ENCODE assay signal across 14 mouse cellular contexts in genomic region chr10:21252800-21253199, GRCm38 (mm10). TPM values are rescaled to one million over a fixed set of nuclear protein-coding genes. Genes with fewer than 3 reads are reported as not detected.
DNase-seq lines count a peak whose midpoint lies in the region; ATAC-seq and TF ChIP-seq lines count a peak whose summit lies in the region.
"Had no signal": no experiment of that assay in that cellular context is flagged by ENCODE, and none has a peak within 500 bp of the region (broad histone marks: within the 10 kb centered on the region; RNA-seq: fewer than 3 reads in every experiment).

No protein-coding gene starts in this region.

- intact Hi-C loops in left cerebral cortex, postnatal 10 days (cut with DNase I), result no loop called here

- TF ChIP-seq CTCF in kidney, adult 2 months (conservative IDR thresholded peaks at IDR 0.05; ENCODE audit: insufficient read depth, insufficient read length, low read depth, low read length), result 0 out of 2 replicates have a peak, but pooled peaks have one; percentile 19

- no peaks in the 10 kb centered on the region for H3K9me3 ChIP-seq in forebrain, embryonic 14.5 days (replicated peaks; ENCODE audit: control insufficient read depth, low read length)
- H3K9me3 ChIP-seq: hindbrain, embryonic 15.5 days; midbrain, embryonic 15.5 days had no signal

- no peaks in the 10 kb centered on the region for H3K27me3 ChIP-seq in kidney, adult 2 months (replicated peaks; ENCODE audit: control insufficient read depth, insufficient read depth, low read length)
- no peaks in the 10 kb centered on the region for H3K27me3 ChIP-seq in forebrain, embryonic 14.5 days (replicated peaks; ENCODE audit: control insufficient read depth, insufficient read depth, low read length)
- H3K27me3 ChIP-seq: hindbrain, embryonic 15.5 days; midbrain, embryonic 15.5 days had no signal

- 0 out of 2 replicates have a peak, but pooled peaks have one; percentile 35 for ATAC-seq in granulocyte monocyte progenitor cell, adult 5-6 weeks (replicated peaks; ENCODE audit: poor library complexity, severe bottlenecking)
- no peak for ATAC-seq in forebrain, embryonic 14.5 days
- ATAC-seq: intestine, embryonic 16.5 days; midbrain, embryonic 15.5 days had no signal

- no peak for TF ChIP-seq POLR2A in kidney, adult 2 months (IDR thresholded peaks at IDR 0.05; ENCODE audit: low read depth, low read length)

- H3K36me3 ChIP-seq in kidney, adult 2 months (ENCODE audit: control insufficient read depth, insufficient read depth, low read length), result no peaks in the 10 kb centered on the region
- H3K36me3 ChIP-seq in forebrain, embryonic 14.5 days (ENCODE audit: control insufficient read depth, insufficient read depth, low read length), result no peaks in the 10 kb centered on the region
- H3K36me3 ChIP-seq: hindbrain, embryonic 15.5 days; midbrain, embryonic 15.5 days had no signal

- DNase-seq in kidney, adult 2 months, result no peak
- no peak for DNase-seq in kidney, adult 9 months
- DNase-seq in thymus, postnatal 4 days, result peak; percentile 58
- no peak for DNase-seq in thymus, postnatal 10 days (ENCODE audit: low spot score in 2 of 2)
- no peak for DNase-seq in forebrain, embryonic 14.5 days (ENCODE audit: low spot score)
- no peak for DNase-seq in left cerebral cortex, postnatal 10 days (ENCODE audit: extremely low spot score in 1 of 2, low spot score in 2 of 2)
- DNase-seq: cerebellum, adult 11-12 months; embryo, embryonic 11 days had no signal

- no peak overlapping the region for H3K4me2 ChIP-seq in forebrain, embryonic 14.5 days (ENCODE audit: low read length)
- H3K4me2 ChIP-seq: hindbrain, embryonic 15.5 days; midbrain, embryonic 15.5 days had no signal

- WGBS in kidney, adult 2 months, result 95% methylated on average over 4 of the region's 4 CpGs
- WGBS in forebrain, embryonic 14.5 days, result 90% methylated on average over 4 of the region's 4 CpGs

- H3K4me1 ChIP-seq in kidney, adult 2 months (ENCODE audit: control insufficient read depth, insufficient read depth, low read length), result no peaks in the 10 kb centered on the region
- no peaks in the 10 kb centered on the region for H3K4me1 ChIP-seq in forebrain, embryonic 14.5 days (ENCODE audit: control insufficient read depth, insufficient read depth, low read length)
- H3K4me1 ChIP-seq: hindbrain, embryonic 15.5 days; midbrain, embryonic 15.5 days had no signal

- no peak overlapping the region for H3K27ac ChIP-seq in kidney, adult 2 months (ENCODE audit: insufficient read depth, low read depth, low read length)
- no peak overlapping the region for H3K27ac ChIP-seq in forebrain, embryonic 14.5 days (ENCODE audit: low read depth, low read length)
- H3K27ac ChIP-seq: hindbrain, embryonic 15.5 days; left cerebral cortex, adult 2 months; midbrain, embryonic 15.5 days had no signal

- H3K4me3 ChIP-seq in kidney, adult 2 months (ENCODE audit: insufficient read depth, low read depth, low read length), result no peak overlapping the region
- no peak overlapping the region for H3K4me3 ChIP-seq in forebrain, embryonic 14.5 days (ENCODE audit: low read depth, low read length)
- H3K4me3 ChIP-seq: hindbrain, embryonic 15.5 days; left cerebral cortex, adult 2 months; midbrain, embryonic 15.5 days; myocyte had no signal

- no peak overlapping the region for H3K9ac ChIP-seq in forebrain, embryonic 14.5 days (ENCODE audit: low read length)
- H3K9ac ChIP-seq: hindbrain, embryonic 15.5 days; midbrain, embryonic 15.5 days had no signal

RNA-seq across cellular contexts. Expression of gene Hbs1l, which starts 43.0 kb away (rescaled TPM):
- polyA plus RNA-seq in kidney, adult 2 months (2012; rRNA removed), result 14.0 and 17.9 TPM in 2 replicates
- 53.8 and 73.3 TPM in 2 replicates for total RNA-seq in granulocyte monocyte progenitor cell, adult 5-6 weeks (2014; fragmentation: Nextera tagmentation)
- total RNA-seq in granulocyte monocyte progenitor cell, adult 5-6 weeks (2017), result 81.5 and 87.9 TPM in 2 replicates
- polyA plus RNA-seq in forebrain, embryonic 14.5 days (2014; fragmentation: Nextera tagmentation; extraction: Ambion mirVana), result 95.0 and 111 TPM in 2 replicates
- 10 to 100 TPM; 86.4 to 87.6 TPM for total RNA-seq in left cerebral cortex, postnatal 10 days (2021)
